Mouse (Mus musculus): ENCODE measurements around the gene Foxn4.
A peak's percentile ranks its signal among the peaks of the same experiment; 100 is the strongest.

Gene Foxn4

GRCm38 (mm10) chr5:114273693-114274402, at the start of gene Foxn4:
Foxn4 (minus strand) TSS chr5:114273807.
- no peak for DNase-seq (ENCODE audit: low read depth in 2 of 2, low spot score in 2 of 2)

- DNase-seq (ENCODE audit: low read depth in 2 of 2, low spot score in 2 of 2), result peak; percentile 55 to 66
These were observed 49.6 kb upstream of the Foxn4 start for GRCm38 (mm10) chr5:114323105-114323790.

GRCm38 (mm10) chr5:114309680-114310036, 36.1 kb upstream of the Foxn4 start:
- no peak for DNase-seq (ENCODE audit: low read depth in 2 of 2, low spot score in 2 of 2)

- peak in 1 of 2 experiments; percentile 46 for DNase-seq (ENCODE audit: low read depth in 2 of 2, low spot score in 2 of 2)
These were observed 35.4 kb upstream of the Foxn4 start for GRCm38 (mm10) chr5:114308765-114309679.

- DNase-seq (ENCODE audit: low read depth in 2 of 2, low spot score in 2 of 2), result no peak
These were observed 32.9 kb upstream of the Foxn4 start for GRCm38 (mm10) chr5:114306496-114306895.

GRCm38 (mm10) chr5:114303166-114303565, 29.6 kb upstream of the Foxn4 start:
- DNase-seq (ENCODE audit: low read depth in 2 of 2, low spot score in 2 of 2), result no peak

GRCm38 (mm10) chr5:114299883-114300610, 26.4 kb upstream of the Foxn4 start:
- DNase-seq (ENCODE audit: low read depth in 2 of 2, low spot score in 2 of 2), result no peak

GRCm38 (mm10) chr5:114299156-114299855, 25.7 kb upstream of the Foxn4 start:
- DNase-seq (ENCODE audit: low read depth in 2 of 2, low spot score in 2 of 2), result no peak

GRCm38 (mm10) chr5:114298212-114298894, 24.7 kb upstream of the Foxn4 start:
- DNase-seq (ENCODE audit: low read depth in 2 of 2, low spot score in 2 of 2), result no peak

- DNase-seq (ENCODE audit: low read depth in 2 of 2, low spot score in 2 of 2), result no peak
These were observed 23.4 kb upstream of the Foxn4 start for GRCm38 (mm10) chr5:114296693-114297631.

- DNase-seq (ENCODE audit: low read depth in 2 of 2, low spot score in 2 of 2), result no peak
These were observed 16.4 kb upstream of the Foxn4 start for GRCm38 (mm10) chr5:114290004-114290403.

GRCm38 (mm10) chr5:114288874-114289273, 15.3 kb upstream of the Foxn4 start, which contains the start of gene Myo1h:
Myo1h (plus strand) TSS chr5:114289166.
- DNase-seq (ENCODE audit: low read depth in 2 of 2, low spot score in 2 of 2), result no peak

GRCm38 (mm10) chr5:114288396-114288795, 14.8 kb upstream of the Foxn4 start:
- no peak for DNase-seq (ENCODE audit: low read depth in 2 of 2, low spot score in 2 of 2)

GRCm38 (mm10) chr5:114286872-114287571, 13.4 kb upstream of the Foxn4 start:
- DNase-seq (ENCODE audit: low read depth in 2 of 2, low spot score in 2 of 2), result no peak

- no peak for DNase-seq (ENCODE audit: low read depth in 2 of 2, low spot score in 2 of 2)
These were observed 12.5 kb upstream of the Foxn4 start for GRCm38 (mm10) chr5:114286102-114286501.

GRCm38 (mm10) chr5:114285398-114285700, 11.7 kb upstream of the Foxn4 start:
- DNase-seq (ENCODE audit: low read depth in 2 of 2, low spot score in 2 of 2), result no peak

GRCm38 (mm10) chr5:114284604-114285397, 11.2 kb upstream of the Foxn4 start:
- no peak for DNase-seq (ENCODE audit: low read depth in 2 of 2, low spot score in 2 of 2)

Measured in CD8-positive naive resting alpha-beta T cell, adult 2 months (primary cell).